Mouse (Mus musculus): ENCODE measurements around the gene Mtm1.

GRCm38 (mm10) chrX:71204776-71205175 is 5.8 kb upstream of the Mtm1 start:
- TF ChIP-seq CTCF (IDR thresholded peaks at IDR 0.05; ENCODE audit: low read depth), result no peak
- TF ChIP-seq EP300 (IDR thresholded peaks at IDR 0.05; ENCODE audit: low read depth), result no peak
